Mouse (Mus musculus) small intestine, adult 2 months (tissue): ENCODE results near the gene Olfr723. TPM values are rescaled to one million over a fixed set of nuclear protein-coding genes. Genes with fewer than 3 reads are reported as not detected.
"Not testable (repeated sequence)": the region's sequence is repeated elsewhere in the genome, so short reads cannot be mapped to it uniquely, and the experiment has no call there.

Experiments used
- H3K27ac ChIP-seq: fragments of 200-500 bp; 2 replicates; pipeline ENCODE4 v1.5.1; 2012; ENCODE audit warnings: low read depth, low read length, control low read depth, inconsistent platforms; ENCODE audit not compliant: insufficient read depth
- H3K27me3 ChIP-seq: fragments of 200-500 bp; 2 replicates; pipeline ENCODE4 v1.6.1; 2012; ENCODE audit warnings: mild to moderate bottlenecking, moderate library complexity, low read length, inconsistent platforms; ENCODE audit not compliant: control insufficient read depth, insufficient read depth
- H3K36me3 ChIP-seq: fragments of 200-500 bp; 2 replicates; pipeline ENCODE4 v1.6.1; 2012; ENCODE audit warnings: mild to moderate bottlenecking, low read length, control low read depth, inconsistent platforms; ENCODE audit not compliant: control insufficient read depth, insufficient read depth
- H3K4me1 ChIP-seq: fragments of 200-500 bp; 2 replicates; pipeline ENCODE4 v1.6.1; 2012; ENCODE audit warnings: low read length, inconsistent platforms, mixed read lengths; ENCODE audit not compliant: control insufficient read depth, insufficient read depth, insufficient read length
- H3K4me3 ChIP-seq: fragments of 200-500 bp; 2 replicates; pipeline ENCODE4 v1.5.1; 2012; ENCODE audit warnings: low read depth, mild to moderate bottlenecking, control low read depth, inconsistent platforms, low read length, moderate library complexity
- CTCF ChIP-seq: fragments of 200-500 bp; IDR thresholded peaks from 2 replicates; pipeline ENCODE4 v1.5.1; 2012; ENCODE audit warnings: low read depth, mild to moderate bottlenecking, control low read depth, inconsistent platforms, low read length, moderate library complexity, mixed read lengths; ENCODE audit not compliant: insufficient replicate concordance, insufficient read length; ENCODE audit errors: extremely low read depth
- POLR2A ChIP-seq: fragments of 200-500 bp; IDR thresholded peaks from 2 replicates; pipeline ENCODE4 v1.6.1; 2012; ENCODE audit warnings: low read depth, mild to moderate bottlenecking, control low read depth, inconsistent platforms, low read length, moderate library complexity
- WGBS: fragments of 180-500 bp; shearing (Covaris S2); methylation state at CpG from one replicate; pipeline ENCODE4 v1.1.7; 2018; 5-methylcytosine and 5-hydroxymethylcytosine counted together
- polyA plus RNA-seq: library from polyadenylated mRNA; depleted of rRNA; stranded (reverse); fragments of >200 nt; gene quantifications from 2 replicates; pipeline ENCODE4 v1.2.3, GENCODE M21; 2012; rRNA removed

The Olfr723 gene
- not detected in 2 replicates for polyA plus RNA-seq

GRCm38 (mm10) chr14:49931687-49932086 lies at the start of gene Olfr723:
Gene Olfr723 (minus strand): TSS chr14:49931787.
- H3K36me3 ChIP-seq: not testable (repeated sequence)

GRCm38 (mm10) chr14:49963174-49963573 lies 31.6 kb upstream of the Olfr723 start, which contains the start of gene Olfr724:
Gene Olfr724 (minus strand): TSS chr14:49963274.
- H3K27me3 ChIP-seq, H3K36me3 ChIP-seq, H3K27ac ChIP-seq, H3K4me3 ChIP-seq, H3K4me1 ChIP-seq: not testable (repeated sequence)
- 61% methylated on average over 1 of the region's 1 CpGs for WGBS

More at GRCm38 (mm10) chr14:49931687-49932086, at the start of gene Olfr723:
- not testable (repeated sequence) for H3K27me3 ChIP-seq, H3K27ac ChIP-seq, H3K4me3 ChIP-seq, H3K4me1 ChIP-seq

GRCm38 (mm10) chr14:49955890-49956289 lies 24.3 kb upstream of the Olfr723 start:
- Histone ChIP-seq H3K27me3 (no peaks in the 10 kb centered on the region), H3K4me3 (no peak overlapping the region), H3K36me3 (no peaks in the 10 kb centered on the region), H3K27ac (no peak overlapping the region), H3K4me1 (no peaks in the 10 kb centered on the region)
- WGBS: 32% methylated on average over 2 of the region's 2 CpGs
- TF ChIP-seq CTCF: no peak
- no peak for TF ChIP-seq POLR2A

- H3K27ac ChIP-seq: no peak within 1 kb of the TSS
- TF ChIP-seq CTCF: no peak
- no peak for TF ChIP-seq POLR2A
Observed at GRCm38 (mm10) chr14:49901899-49902298, 29.7 kb downstream of the Olfr723 start, which contains the start of gene Olfr722. Gene Olfr722 (minus strand): TSS chr14:49901999.

More at GRCm38 (mm10) chr14:49901899-49902298, 29.7 kb downstream of the Olfr723 start, which contains the start of gene Olfr722:
- Histone ChIP-seq H3K4me3 (no peak within 1 kb of the TSS), H3K4me1 (no peaks in the 10 kb centered on the region), H3K36me3 (no peaks in the 10 kb centered on the region), H3K27me3 (no peaks in the 10 kb centered on the region)

Other genes starting within 250 kb of the Olfr723 start
- gene Armh4, start 148.4 kb downstream of the Olfr723 start, polyA plus RNA-seq: 0.47 and 0.61 TPM in 2 replicates
- not detected in 2 replicates for gene Olfr722, start 29.8 kb downstream of the Olfr723 start, polyA plus RNA-seq
- not detected in 2 replicates for gene Olfr724, start 31.5 kb upstream of the Olfr723 start, polyA plus RNA-seq
- gene Olfr725, start 108.6 kb upstream of the Olfr723 start, polyA plus RNA-seq: not detected in 2 replicates
- not detected in 2 replicates for gene Olfr726, start 159.2 kb upstream of the Olfr723 start, polyA plus RNA-seq
- not detected in 2 replicates for gene Olfr727, start 191.4 kb upstream of the Olfr723 start, polyA plus RNA-seq
- gene Olfr728, start 210.9 kb upstream of the Olfr723 start, polyA plus RNA-seq: not detected in 2 replicates
- not detected in 2 replicates for gene Olfr729, start 221.1 kb upstream of the Olfr723 start, polyA plus RNA-seq